ENCODE assay signal across 8 mouse cellular contexts in genomic region chr2:158794494-158795004, GRCm38 (mm10). TPM values are rescaled to one million over a fixed set of nuclear protein-coding genes. Genes with fewer than 3 reads are reported as not detected.
A peak's percentile ranks its signal among the peaks of the same experiment; 100 is the strongest.
DNase-seq lines count a peak whose midpoint lies in the region; ATAC-seq lines count a peak whose summit lies in the region.

Dhx35 (plus strand) TSS chr2:158794807.

- no peaks in the 10 kb centered on the region for H3K27me3 ChIP-seq in hindbrain, embryonic 14.5 days (ENCODE audit: control insufficient read depth, insufficient read depth, low read length)

- H3K4me3 ChIP-seq in hindbrain, embryonic 14.5 days (replicated peaks; ENCODE audit: low read length) = peak within 1 kb of the TSS; percentile 57

- H3K9me3 ChIP-seq in hindbrain, embryonic 14.5 days (ENCODE audit: control insufficient read depth, low read length) = no peaks in the 10 kb centered on the region

- H3K9ac ChIP-seq in hindbrain, embryonic 14.5 days = peak within 1 kb of the TSS; percentile 72

- H3K27ac ChIP-seq in hindbrain, embryonic 14.5 days = peak within 1 kb of the TSS; percentile 87

- peak within 1 kb of the TSS; percentile 69 for H3K4me2 ChIP-seq in hindbrain, embryonic 14.5 days (replicated peaks)

- DNase-seq in R1 (ENCODE audit: low read depth, low spot score) = peak; percentile 98
- peak; percentile 91 to 94 for DNase-seq in cerebellum, postnatal 25 days
- peak; percentile 83 to 91 for DNase-seq in frontal cortex, postnatal 25 days (ENCODE audit: low spot score in 2 of 2)
- DNase-seq in hindbrain, embryonic 14.5 days (ENCODE audit: low spot score) = peak; percentile 95
- DNase-seq in layer of hippocampus, postnatal 36 days = peak; percentile 90 to 94
- DNase-seq in lung, postnatal 36 days = peak; percentile 97
- DNase-seq in retina, postnatal 1 day = peak; percentile 99
- peak; percentile 83 to 90 for DNase-seq in urinary bladder, adult 18-20 months (ENCODE audit: low spot score in 2 of 2)

- H3K4me1 ChIP-seq in hindbrain, embryonic 14.5 days (replicated peaks; ENCODE audit: control insufficient read depth, insufficient read depth, low read length) = peaks cover 11% of the 10 kb centered on the region

- no peaks in the 10 kb centered on the region for H3K36me3 ChIP-seq in hindbrain, embryonic 14.5 days (replicated peaks; ENCODE audit: control insufficient read depth, insufficient read depth)

- under 1% methylated on average over 33 of the region's 33 CpGs for WGBS in hindbrain, embryonic 14.5 days

- peak; percentile 99 for ATAC-seq in hindbrain, embryonic 14.5 days (ENCODE audit: low FRiP score)

RNA-seq across cellular contexts. Expression of gene Dhx35, which starts in this region (rescaled TPM):
- polyA plus RNA-seq in hindbrain, embryonic 14.5 days (2014; fragmentation: Nextera tagmentation; extraction: Ambion mirVana) = 13.2 and 13.5 TPM in 2 replicates
- 10 to 100 TPM; 14.6 to 21.0 TPM for total RNA-seq in layer of hippocampus, postnatal 36 days (2021)

Comparison
In these comparisons a context has a peak if more than half of its experiments do, and no peak if none do; other contexts are left out.
1. Peak in every context shown above with its lines: DNase-seq, ATAC-seq, H3K4me3 ChIP-seq and H3K27ac ChIP-seq.